Mouse (Mus musculus) CD8-positive naive resting alpha-beta T cell, adult 2 months (primary cell): ENCODE results near the gene Cideb.
A peak's percentile ranks its signal among the peaks of the same experiment; 100 is the strongest.

Experiments
- DNase-seq, 2 experiments: peaks; one replicate each; pipeline ENCODE4 v3.0.0; 2022; ENCODE audit warnings: low read depth in 2 of 2, low spot score in 2 of 2

The Cideb gene

DNA sequence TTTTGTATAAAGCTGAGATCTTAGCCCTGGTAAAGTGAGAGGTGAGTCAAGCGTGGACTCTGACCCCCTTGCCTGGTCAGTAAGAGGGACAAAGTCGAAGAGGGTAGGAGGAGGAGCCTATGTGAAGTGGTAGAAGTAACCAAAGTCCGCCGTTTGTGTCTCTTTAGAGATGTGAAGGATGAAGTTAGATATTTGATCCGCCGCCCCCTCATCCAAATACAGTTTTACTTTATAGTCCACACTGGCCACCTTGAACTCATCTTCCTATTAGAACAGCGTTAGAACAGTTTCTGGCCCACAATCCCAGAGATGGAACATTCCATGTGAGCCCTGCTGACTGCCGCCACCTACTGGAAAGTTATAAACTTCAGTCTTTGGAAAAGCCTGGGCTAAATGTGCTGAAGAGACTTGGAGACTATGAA, at the start of gene Cideb:
Gene Cideb (minus strand): TSS at position 96 of the 422 bp plus-strand sequence.
- no peak for DNase-seq

DNA sequence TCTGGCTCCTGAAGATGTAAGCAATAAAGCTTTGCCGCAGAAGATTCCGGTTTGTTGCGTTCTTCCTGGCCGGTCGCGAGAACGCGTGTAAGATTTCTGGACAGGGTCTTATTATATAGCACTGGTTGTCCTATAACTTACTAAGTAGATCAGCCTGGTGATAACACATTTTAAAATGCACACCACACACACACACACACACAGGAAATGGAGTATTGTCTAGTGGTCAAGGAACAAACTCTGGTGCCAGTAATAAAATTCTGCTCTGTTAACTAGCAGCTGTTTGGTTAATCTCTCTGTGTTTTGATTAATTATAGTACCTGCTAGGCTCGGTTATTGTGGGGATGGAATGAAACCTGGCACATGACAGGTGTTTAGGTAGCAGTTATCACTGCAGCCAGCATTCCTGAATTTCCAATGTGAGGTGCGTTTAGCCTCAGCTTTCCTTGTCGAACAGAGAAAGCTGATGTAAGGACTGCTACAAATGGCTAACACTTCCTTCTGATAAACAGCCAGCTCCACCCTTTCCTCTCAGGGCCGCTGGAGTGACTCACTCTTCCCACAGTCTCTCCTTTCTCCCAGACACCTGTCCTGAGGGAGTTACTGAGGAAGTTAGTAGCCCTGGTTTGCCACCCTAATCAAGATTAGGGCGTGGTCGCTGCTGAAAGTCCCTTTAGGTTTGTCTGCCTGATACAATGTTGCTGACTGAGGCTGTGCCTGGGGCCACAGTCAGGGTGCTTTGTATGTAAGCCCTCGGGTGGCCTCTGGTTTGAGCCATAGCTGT, 37.3 kb upstream of the Cideb start:
- DNase-seq = no peak

DNA sequence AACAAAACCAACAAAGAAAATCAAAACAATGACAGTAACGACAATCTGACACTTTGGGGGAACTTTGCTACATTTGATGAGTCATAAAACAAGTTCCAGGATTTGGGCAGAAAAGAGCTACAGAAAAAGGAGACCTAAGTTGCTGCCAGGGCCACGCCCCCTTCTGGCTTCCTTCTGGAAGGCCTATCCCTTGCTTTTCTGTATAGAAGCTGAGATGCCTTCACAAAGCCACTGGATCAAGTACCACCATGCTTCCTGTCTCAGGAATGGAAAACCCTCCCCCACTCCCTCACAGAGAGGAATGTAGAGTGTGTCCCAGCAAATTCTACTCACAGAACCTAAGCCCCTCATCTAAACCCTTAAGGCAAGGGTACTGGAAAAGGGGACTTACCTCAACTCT, 35.7 kb upstream of the Cideb start:
- no peak for DNase-seq

DNA sequence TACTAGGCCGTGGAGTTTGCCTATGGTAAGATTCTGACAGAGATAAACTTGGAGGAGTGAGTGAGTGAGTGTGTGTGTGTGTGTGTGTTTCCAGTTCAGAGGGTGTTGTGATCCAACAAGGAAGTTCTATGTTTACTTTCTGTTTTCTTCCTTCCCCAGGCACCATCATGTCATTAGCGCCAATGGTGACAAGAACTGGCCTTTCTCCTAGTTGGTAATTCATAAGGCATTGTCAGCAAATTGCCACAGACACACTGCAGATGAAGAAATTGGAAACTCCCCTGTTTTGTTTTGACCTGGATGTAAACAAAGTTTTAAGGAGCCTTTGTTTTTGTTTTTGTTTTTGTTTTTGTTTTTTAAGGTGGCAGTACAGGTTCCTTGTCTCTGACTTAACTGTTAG, 35.2 kb upstream of the Cideb start:
- DNase-seq = no peak

DNA sequence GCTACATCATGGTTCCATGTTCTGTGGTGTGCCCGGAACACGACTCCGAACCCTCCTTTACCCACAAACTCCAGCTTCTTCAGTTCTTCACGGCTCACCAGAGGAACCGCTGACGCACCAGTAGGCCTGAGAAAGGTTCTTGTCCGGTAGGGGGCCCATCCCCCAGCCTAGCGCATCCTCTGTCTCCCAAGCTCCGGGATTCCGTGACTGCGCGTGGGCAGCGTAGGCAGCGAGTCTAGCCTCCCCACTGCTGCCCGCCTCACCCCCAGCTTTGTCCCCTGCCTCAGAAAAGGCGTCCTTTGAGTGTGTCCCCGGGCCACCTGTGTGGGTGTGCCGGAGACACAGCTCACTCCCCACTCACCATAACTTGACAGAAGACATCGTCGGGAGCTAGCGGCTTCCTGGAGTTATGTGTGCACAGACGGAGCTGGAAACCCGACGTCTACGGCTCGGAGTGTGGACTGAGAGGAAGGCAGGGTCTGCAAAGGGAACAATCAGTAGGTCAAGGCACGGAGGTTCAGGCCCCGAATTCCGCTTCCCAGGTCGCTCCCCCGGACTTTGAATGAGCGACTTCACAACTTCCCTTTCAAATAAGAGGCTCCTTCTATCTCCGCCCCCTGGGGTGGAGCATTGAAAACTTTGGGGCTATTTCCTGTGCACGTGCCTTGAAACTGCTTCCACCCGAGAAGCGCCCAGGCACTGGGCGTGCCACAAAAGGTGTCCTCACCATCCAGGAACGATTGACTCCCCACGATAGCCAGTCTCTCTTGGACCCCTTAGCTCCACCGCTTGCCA, 30.2 kb upstream of the Cideb start, which contains the start of gene Ripk3:
Gene Ripk3 (minus strand): TSS at position 610 of the 795 bp plus-strand sequence.
- peak; percentile 57 to 70 for DNase-seq

DNA sequence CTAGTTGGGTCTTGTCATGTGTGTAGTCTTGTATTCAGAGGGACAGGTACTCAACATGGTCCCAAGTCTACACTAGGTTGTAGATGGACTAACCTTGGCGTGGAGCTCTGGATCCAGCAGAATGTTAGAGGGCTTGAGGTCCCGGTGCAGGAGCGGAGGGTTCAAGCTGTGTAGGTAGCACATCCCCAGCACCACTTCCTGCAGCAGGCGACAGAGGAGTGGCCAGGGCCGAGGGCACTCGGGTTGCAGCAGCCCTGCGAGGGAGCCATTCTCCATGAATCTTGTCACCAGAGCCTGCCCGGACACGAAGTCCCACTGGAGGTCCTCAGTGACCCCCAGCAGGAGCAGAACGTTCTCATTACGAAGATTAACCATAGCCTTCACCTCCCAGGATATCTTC, 29.5 kb upstream of the Cideb start:
- peak in 1 of 2 experiments; percentile 1 for DNase-seq

DNA sequence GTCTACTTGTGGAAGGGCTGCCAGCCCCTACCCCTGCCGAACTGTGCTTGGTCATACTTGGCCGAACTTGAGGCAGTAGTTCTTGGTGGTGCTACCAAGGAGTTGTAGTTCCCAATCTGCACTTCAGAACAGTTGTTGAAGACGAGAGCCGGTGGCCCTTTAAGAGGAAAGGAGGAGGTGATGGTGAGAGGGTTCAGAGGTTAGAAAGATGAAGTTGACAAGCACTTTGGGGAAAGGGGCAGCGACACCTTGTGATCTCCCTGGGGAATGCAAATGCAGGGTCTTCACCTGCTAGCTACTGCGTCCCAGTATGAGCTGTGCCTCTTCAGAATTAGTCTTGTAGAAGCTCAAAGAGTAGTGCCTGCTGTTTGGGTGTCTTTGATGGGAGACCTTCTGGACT, 26.9 kb upstream of the Cideb start:
- no peak for DNase-seq

- DNase-seq = no peak
These were observed 25.6 kb upstream of the Cideb start, which contains the start of gene Adcy4 for GRCm38 (mm10) chr14:55783958-55784235. Adcy4 (minus strand) TSS chr14:55784095.

GRCm38 (mm10) chr14:55783171-55783957, 25.1 kb upstream of the Cideb start:
- peak in 1 of 2 experiments; percentile 0 for DNase-seq

DNA sequence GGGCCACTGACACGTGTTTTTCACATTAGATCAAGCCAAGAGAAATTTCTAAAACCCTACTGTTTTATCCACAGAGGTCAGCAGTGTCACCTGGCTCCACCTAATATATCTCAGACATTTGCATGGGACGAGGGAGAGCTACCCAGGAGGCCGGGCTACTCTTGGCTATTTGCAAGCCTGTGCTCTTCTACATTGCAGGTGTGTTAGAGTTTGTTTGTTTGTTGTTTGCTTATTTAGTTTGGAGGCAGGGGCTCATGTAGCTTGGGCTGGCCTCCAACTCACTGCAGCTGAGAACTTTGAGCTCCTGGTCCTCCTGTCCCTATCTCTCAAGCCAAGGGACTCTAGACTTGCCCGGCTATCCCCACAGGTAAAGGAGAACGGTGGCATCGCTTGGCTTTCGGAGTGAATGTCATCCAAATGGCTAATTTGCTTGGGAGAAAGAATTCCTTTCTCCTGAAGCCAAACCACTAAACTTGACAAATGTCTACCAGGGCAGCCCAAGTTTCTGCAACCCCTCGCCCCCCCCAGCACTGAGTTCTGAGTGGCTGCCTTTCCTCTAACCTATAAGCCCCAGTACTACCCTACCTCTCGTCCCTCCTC, 24.2 kb upstream of the Cideb start:
- DNase-seq = no peak

GRCm38 (mm10) chr14:55781310-55781709, 23.1 kb upstream of the Cideb start:
- peak; percentile 31 to 46 for DNase-seq

GRCm38 (mm10) chr14:55780736-55781135, 22.5 kb upstream of the Cideb start:
- DNase-seq = no peak

GRCm38 (mm10) chr14:55779656-55780055, 21.4 kb upstream of the Cideb start:
- no peak for DNase-seq

- DNase-seq = no peak
These were observed 20.4 kb upstream of the Cideb start for GRCm38 (mm10) chr14:55778686-55779085.

GRCm38 (mm10) chr14:55777806-55778205, 19.5 kb upstream of the Cideb start:
- DNase-seq = no peak

- DNase-seq = no peak
These were observed 18.9 kb upstream of the Cideb start for GRCm38 (mm10) chr14:55777176-55777575.

GRCm38 (mm10) chr14:55776711-55777110, 18.5 kb upstream of the Cideb start:
- no peak for DNase-seq

- DNase-seq = no peak
These were observed 10.9 kb upstream of the Cideb start for GRCm38 (mm10) chr14:55769087-55769703.

DNA sequence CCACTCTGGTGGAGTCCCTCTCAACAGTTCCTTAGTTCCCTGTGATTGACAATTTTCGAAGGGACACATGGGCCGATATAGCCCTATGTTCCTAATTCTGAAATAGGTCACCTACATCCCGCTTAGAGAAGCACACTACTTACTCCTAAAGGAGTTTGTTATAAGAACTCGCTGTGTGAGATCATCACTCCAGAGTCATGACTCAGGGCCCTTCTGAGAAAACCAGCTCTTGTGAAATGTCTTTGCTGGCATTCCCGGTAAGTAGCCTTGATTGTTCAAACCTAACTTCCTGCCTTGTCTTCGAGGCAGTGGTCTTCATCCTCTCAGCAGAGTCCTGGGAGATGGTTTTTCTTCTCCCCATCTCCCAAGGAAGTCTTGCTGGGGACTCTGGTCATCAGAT, 10.3 kb upstream of the Cideb start:
- DNase-seq = no peak

GRCm38 (mm10) chr14:55767519-55768414, 9.5 kb upstream of the Cideb start:
- no peak for DNase-seq
